In the genomic region with DNA sequence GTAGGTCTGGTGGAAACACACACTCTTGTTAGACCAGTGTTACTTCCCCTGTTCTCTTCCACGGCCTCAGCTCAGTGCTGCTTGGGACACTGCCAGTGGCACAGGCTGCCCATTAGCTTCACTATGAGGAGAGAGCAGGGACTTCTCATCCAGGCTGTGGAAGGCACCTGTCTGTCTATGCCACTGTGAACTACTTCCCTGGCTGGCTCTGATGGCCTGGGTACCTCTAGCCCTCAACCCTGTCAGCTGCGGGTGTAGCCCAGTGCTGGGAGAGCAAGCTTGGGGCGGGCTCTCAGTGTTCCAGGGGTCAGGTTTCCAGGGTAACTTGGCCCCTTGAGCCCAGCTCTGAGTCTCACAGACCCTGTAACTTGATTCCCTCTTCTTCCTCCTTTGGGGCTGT, we compare ENCODE assay signal across 10 mouse cellular contexts. TPM values are rescaled to one million over a fixed set of nuclear protein-coding genes. Genes with fewer than 3 reads are reported as not detected.
DNase-seq lines count a peak whose midpoint lies in the region; ATAC-seq lines count a peak whose summit lies in the region.
"Had no signal": no experiment of that assay in that cellular context is flagged by ENCODE, and none has a peak within 500 bp of the region (broad histone marks: within the 10 kb centered on the region; RNA-seq: fewer than 3 reads in every experiment).

No protein-coding gene starts in this region.

- ATAC-seq in hindbrain, embryonic 14.5 days (ENCODE audit: low FRiP score), result no peak
- ATAC-seq in embryonic facial prominence, embryonic 13.5 days (ENCODE audit: insufficient number of reproducible peaks, insufficient read depth, low FRiP score, low TSS enrichment, low read depth), result no peak

- peak overlapping the region; percentile 23 for H3K4me3 ChIP-seq in hindbrain, embryonic 10.5 days
- no peak overlapping the region for H3K4me3 ChIP-seq in hindbrain, embryonic 14.5 days (replicated peaks; ENCODE audit: low read length)
- H3K4me3 ChIP-seq in embryonic facial prominence, embryonic 13.5 days, result no peak overlapping the region
- H3K4me3 ChIP-seq: hindbrain, embryonic 15.5 days; lung, embryonic 15.5 days had no signal

- H3K9ac ChIP-seq in hindbrain, embryonic 14.5 days, result no peak overlapping the region
- peak overlapping the region; percentile 4; the same call in 1 of the 2 replicates for H3K9ac ChIP-seq in embryonic facial prominence, embryonic 13.5 days
- H3K9ac ChIP-seq: hindbrain, embryonic 15.5 days; lung, embryonic 15.5 days had no signal

- H3K4me2 ChIP-seq in hindbrain, embryonic 14.5 days (replicated peaks), result no peak overlapping the region
- H3K4me2 ChIP-seq in embryonic facial prominence, embryonic 13.5 days, result no peak overlapping the region; the same call in 1 of the 2 replicates
- H3K4me2 ChIP-seq: hindbrain, embryonic 15.5 days; lung, embryonic 15.5 days had no signal

- peaks cover 27% of the 10 kb centered on the region for H3K36me3 ChIP-seq in hindbrain, embryonic 10.5 days
- peaks cover 30% of the 10 kb centered on the region for H3K36me3 ChIP-seq in hindbrain, embryonic 14.5 days (replicated peaks; ENCODE audit: control insufficient read depth, insufficient read depth)
- H3K36me3 ChIP-seq in embryonic facial prominence, embryonic 13.5 days, result peaks cover 30% of the 10 kb centered on the region

- intact Hi-C loops in gastrocnemius, postnatal 14 days (cut with DNase I; ENCODE audit: low total_unique reads), result no loop called here

- H3K27ac ChIP-seq in hindbrain, embryonic 10.5 days, result peak overlapping the region; percentile 56
- no peak overlapping the region for H3K27ac ChIP-seq in hindbrain, embryonic 14.5 days
- no peak overlapping the region for H3K27ac ChIP-seq in embryonic facial prominence, embryonic 13.5 days
- H3K27ac ChIP-seq: hindbrain, embryonic 15.5 days; lung, embryonic 15.5 days had no signal

- H3K9me3 ChIP-seq in hindbrain, embryonic 10.5 days, result no peaks in the 10 kb centered on the region
- no peaks in the 10 kb centered on the region for H3K9me3 ChIP-seq in hindbrain, embryonic 14.5 days (ENCODE audit: control insufficient read depth, low read length)
- H3K9me3 ChIP-seq in embryonic facial prominence, embryonic 13.5 days, result no peaks in the 10 kb centered on the region
- H3K9me3 ChIP-seq: hindbrain, embryonic 15.5 days; lung, embryonic 15.5 days had no signal

- H3K27me3 ChIP-seq in hindbrain, embryonic 10.5 days (ENCODE audit: insufficient read depth, poor library complexity, severe bottlenecking), result peaks cover 42% of the 10 kb centered on the region
- no peaks in the 10 kb centered on the region for H3K27me3 ChIP-seq in hindbrain, embryonic 14.5 days (ENCODE audit: control insufficient read depth, insufficient read depth, low read length)
- peaks cover 15% of the 10 kb centered on the region for H3K27me3 ChIP-seq in embryonic facial prominence, embryonic 13.5 days
- H3K27me3 ChIP-seq: hindbrain, embryonic 15.5 days; lung, embryonic 15.5 days had no signal

- H3K4me1 ChIP-seq in hindbrain, embryonic 10.5 days (replicated peaks), result peaks cover 77% of the 10 kb centered on the region
- peaks cover 41% of the 10 kb centered on the region for H3K4me1 ChIP-seq in hindbrain, embryonic 14.5 days (replicated peaks; ENCODE audit: control insufficient read depth, insufficient read depth, low read length)
- peaks cover 49% of the 10 kb centered on the region for H3K4me1 ChIP-seq in embryonic facial prominence, embryonic 13.5 days

- 21% methylated on average over 3 of the region's 3 CpGs for WGBS in hindbrain, embryonic 10.5 days
- WGBS in hindbrain, embryonic 14.5 days, result 19% methylated on average over 3 of the region's 3 CpGs
- 26% methylated on average over 3 of the region's 3 CpGs for WGBS in embryonic facial prominence, embryonic 13.5 days

- DNase-seq in hindbrain, embryonic 10.5 days (ENCODE audit: low spot score), result peak; percentile 34
- DNase-seq in hindbrain, embryonic 14.5 days (ENCODE audit: low spot score), result no peak
- peak; percentile 34 for DNase-seq in urinary bladder, postnatal 14 days (ENCODE audit: low spot score)
- DNase-seq in urinary bladder, postnatal 10 days (ENCODE audit: low spot score), result no peak
- no peak for DNase-seq in layer of hippocampus, postnatal 25 days (ENCODE audit: extremely low spot score in 1 of 2, low spot score in 1 of 2)
- DNase-seq in gastrocnemius, postnatal 14 days, result no peak
- DNase-seq in right cerebral cortex, postnatal 4 days, result no peak

RNA-seq across cellular contexts. Expression of a gene that starts 9.6 kb away (rescaled TPM):
- 1.4 and 1.8 TPM in 2 replicates for polyA plus RNA-seq in hindbrain, embryonic 10.5 days (2016; fragmentation: Nextera tagmentation; extraction: Ambion mirVana)
- polyA plus RNA-seq in hindbrain, embryonic 14.5 days (2014; fragmentation: Nextera tagmentation; extraction: Ambion mirVana), result 1.6 and 4.5 TPM in 2 replicates
- polyA plus RNA-seq in embryonic facial prominence, embryonic 13.5 days (2015; fragmentation: Nextera tagmentation; extraction: Ambion mirVana), result 1.7 and 1.8 TPM in 2 replicates
- 10 to 100 TPM in 1 of 2 experiments, 1 to 10 TPM in 1; 8.8 to 11.2 TPM for total RNA-seq in layer of hippocampus, postnatal 25 days (2021)
- total RNA-seq in gastrocnemius, postnatal 14 days (2021), result 1 to 10 TPM; 1.9 to 2.0 TPM

RNA-seq across cellular contexts. Expression of a gene that starts 18.1 kb away (rescaled TPM):
- polyA plus RNA-seq in hindbrain, embryonic 10.5 days (2016; fragmentation: Nextera tagmentation; extraction: Ambion mirVana), result 21.5 and 29.9 TPM in 2 replicates
- polyA plus RNA-seq in hindbrain, embryonic 14.5 days (2014; fragmentation: Nextera tagmentation; extraction: Ambion mirVana), result 55.7 and 56.0 TPM in 2 replicates
- 15.8 and 21.5 TPM in 2 replicates for polyA plus RNA-seq in embryonic facial prominence, embryonic 13.5 days (2015; fragmentation: Nextera tagmentation; extraction: Ambion mirVana)
- total RNA-seq in layer of hippocampus, postnatal 25 days (2021), result 100 to 1,000 TPM; 108 to 113 TPM
- total RNA-seq in gastrocnemius, postnatal 14 days (2021), result 10 to 100 TPM; 24.8 to 25.5 TPM

RNA-seq across cellular contexts. Expression of a gene that starts 18.1 kb away (rescaled TPM):
- 147 and 210 TPM in 2 replicates for polyA plus RNA-seq in hindbrain, embryonic 10.5 days (2016; fragmentation: Nextera tagmentation; extraction: Ambion mirVana)
- 365 and 385 TPM in 2 replicates for polyA plus RNA-seq in hindbrain, embryonic 14.5 days (2014; fragmentation: Nextera tagmentation; extraction: Ambion mirVana)
- 193 and 206 TPM in 2 replicates for polyA plus RNA-seq in embryonic facial prominence, embryonic 13.5 days (2015; fragmentation: Nextera tagmentation; extraction: Ambion mirVana)
- 100 to 1,000 TPM; 421 to 453 TPM for total RNA-seq in layer of hippocampus, postnatal 25 days (2021)
- total RNA-seq in gastrocnemius, postnatal 14 days (2021), result 100 to 1,000 TPM; 217 to 261 TPM

RNA-seq across cellular contexts. Expression of a gene that starts 54.5 kb away (rescaled TPM):
- polyA plus RNA-seq in hindbrain, embryonic 10.5 days (2016; fragmentation: Nextera tagmentation; extraction: Ambion mirVana), result 23.1 and 26.1 TPM in 2 replicates
- polyA plus RNA-seq in hindbrain, embryonic 14.5 days (2014; fragmentation: Nextera tagmentation; extraction: Ambion mirVana), result 34.4 and 37.7 TPM in 2 replicates
- polyA plus RNA-seq in embryonic facial prominence, embryonic 13.5 days (2015; fragmentation: Nextera tagmentation; extraction: Ambion mirVana), result 18.0 and 22.9 TPM in 2 replicates
- 10 to 100 TPM; 15.1 to 16.2 TPM for total RNA-seq in layer of hippocampus, postnatal 25 days (2021)
- 1 to 10 TPM; 5.0 to 5.4 TPM for total RNA-seq in gastrocnemius, postnatal 14 days (2021)

Comparison
In these comparisons a context has a peak if more than half of its experiments do, and no peak if none do; other contexts are left out.
1. DNase-seq: peak in hindbrain, embryonic 10.5 days (single experiment) and urinary bladder, postnatal 14 days (single experiment); none in hindbrain, embryonic 14.5 days (single experiment), urinary bladder, postnatal 10 days (single experiment), layer of hippocampus, postnatal 25 days (0 of 2), gastrocnemius, postnatal 14 days (single experiment) and right cerebral cortex, postnatal 4 days (single experiment).